Mouse (Mus musculus) bone marrow, adult 2 months (tissue): ENCODE results near the gene Ndufs2.

Source experiments
- CTCF ChIP-seq: fragments of 200-500 bp; IDR thresholded peaks from 2 replicates; pipeline ENCODE4 v1.5.1; 2011; ENCODE audit warnings: low read length, control low read depth; ENCODE audit not compliant: control insufficient read depth, insufficient read depth
- POLR2A ChIP-seq: fragments of 200-500 bp; IDR thresholded peaks from 2 replicates; pipeline ENCODE4 v1.6.1; 2011; ENCODE audit warnings: low read depth, mild to moderate bottlenecking, control low read depth, low read length, borderline replicate concordance; ENCODE audit not compliant: control insufficient read depth

- no peak for TF ChIP-seq CTCF
- TF ChIP-seq POLR2A = no peak
These were observed 23.3 kb downstream of the Ndufs2 start for GRCm38 (mm10) chr1:171227879-171228278.
